8 mouse cellular contexts compared by ENCODE assay signal in the genomic region with DNA sequence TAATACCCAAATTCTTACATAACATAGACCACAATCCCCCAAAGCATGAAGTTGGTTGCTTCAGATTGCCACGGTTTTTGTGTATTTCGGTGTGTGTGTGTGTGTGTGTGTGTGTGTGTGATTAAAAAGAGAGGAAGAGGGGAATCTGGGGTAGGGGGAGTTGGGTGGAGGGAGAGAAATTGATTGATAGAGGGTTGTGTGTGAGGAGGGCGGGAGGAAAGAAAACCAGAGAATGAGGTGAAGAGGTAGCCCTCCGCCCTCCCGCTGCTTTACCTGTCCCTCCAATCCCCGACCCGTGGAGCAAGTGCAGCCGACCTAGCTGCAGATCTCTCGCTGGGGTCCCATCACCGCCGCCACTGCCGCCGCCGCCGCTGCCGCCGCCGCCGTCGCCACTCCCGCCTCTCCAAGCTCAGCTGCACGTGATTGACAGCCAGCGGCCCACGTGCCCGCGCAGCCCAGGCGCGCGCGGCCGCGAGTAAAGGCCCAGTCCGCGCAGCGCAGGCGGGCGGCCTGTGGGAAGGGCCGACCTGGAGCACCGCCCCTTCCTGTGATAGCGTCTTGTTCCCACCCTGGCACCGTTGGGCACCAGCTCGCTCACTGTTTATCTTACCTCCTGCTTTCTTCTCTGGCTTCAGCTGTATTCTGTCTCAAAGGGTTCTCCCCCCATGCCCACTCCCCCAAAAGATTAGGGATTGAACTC. TPM values are rescaled to one million over a fixed set of nuclear protein-coding genes. Genes with fewer than 3 reads are reported as not detected.
A peak's percentile ranks its signal among the peaks of the same experiment; 100 is the strongest.
DNase-seq lines count a peak whose midpoint lies in the region; ATAC-seq and TF ChIP-seq lines count a peak whose summit lies in the region.

No protein-coding gene starts in this region.

- H3K4me1 ChIP-seq in heart, embryonic 10.5 days, result peaks cover 13% of the 10 kb centered on the region
- no peaks in the 10 kb centered on the region for H3K4me1 ChIP-seq in heart, adult 2 months (ENCODE audit: control insufficient read depth, insufficient read depth, low read length)
- H3K4me1 ChIP-seq in embryonic facial prominence, embryonic 11.5 days (ENCODE audit: control insufficient read depth, insufficient read depth, low read length), result no peaks in the 10 kb centered on the region
- no peaks in the 10 kb centered on the region for H3K4me1 ChIP-seq in hindbrain, postnatal 0 days (ENCODE audit: insufficient read depth, low read length)
- peaks cover 8% of the 10 kb centered on the region for H3K4me1 ChIP-seq in limb, embryonic 15.5 days

- no peaks in the 10 kb centered on the region for H3K9me3 ChIP-seq in heart, embryonic 10.5 days
- H3K9me3 ChIP-seq in embryonic facial prominence, embryonic 11.5 days (replicated peaks; ENCODE audit: control insufficient read depth, low read length), result no peaks in the 10 kb centered on the region
- H3K9me3 ChIP-seq in hindbrain, postnatal 0 days (ENCODE audit: low read length), result no peaks in the 10 kb centered on the region
- H3K9me3 ChIP-seq in limb, embryonic 15.5 days, result no peaks in the 10 kb centered on the region

- TF ChIP-seq CTCF in heart, adult 2 months (IDR thresholded peaks at IDR 0.05), result no peak
- TF ChIP-seq CTCF in hindbrain, postnatal 0 days (IDR thresholded peaks at IDR 0.05; ENCODE audit: low read depth), result no peak

- whole genome bisulfite sequencing in heart, embryonic 10.5 days, result 2% methylated on average over 42 of the region's 42 CpGs
- 3% methylated on average over 42 of the region's 42 CpGs for WGBS in heart, adult 2 months
- 3% methylated on average over 34 of the region's 42 CpGs for WGBS in embryonic facial prominence, embryonic 11.5 days
- 1% methylated on average over 42 of the region's 42 CpGs for WGBS in hindbrain, postnatal 0 days
- 2% methylated on average over 42 of the region's 42 CpGs for WGBS in limb, embryonic 15.5 days

- intact Hi-C loops in heart, adult 2 months (cut with DNase I), result no loop called here

- TF ChIP-seq EP300 in heart, adult 2 months (IDR thresholded peaks at IDR 0.05; ENCODE audit: insufficient read depth, low read depth, low read length), result no peak

- no peaks in the 10 kb centered on the region for H3K36me3 ChIP-seq in heart, embryonic 10.5 days
- no peaks in the 10 kb centered on the region for H3K36me3 ChIP-seq in heart, adult 2 months (ENCODE audit: control insufficient read depth, insufficient read depth, low read length)
- no peaks in the 10 kb centered on the region for H3K36me3 ChIP-seq in embryonic facial prominence, embryonic 11.5 days (replicated peaks; ENCODE audit: control insufficient read depth, insufficient read depth, low read depth, low read length)
- H3K36me3 ChIP-seq in hindbrain, postnatal 0 days (ENCODE audit: insufficient read depth, low read length), result no peaks in the 10 kb centered on the region
- no peaks in the 10 kb centered on the region for H3K36me3 ChIP-seq in limb, embryonic 15.5 days

- H3K4me2 ChIP-seq in embryonic facial prominence, embryonic 11.5 days (ENCODE audit: low read depth, low read length), result peak overlapping the region; percentile 71
- H3K4me2 ChIP-seq in hindbrain, postnatal 0 days (ENCODE audit: low read depth, low read length), result peak overlapping the region; percentile 63
- H3K4me2 ChIP-seq in limb, embryonic 15.5 days, result peak overlapping the region; percentile 84

- H3K27me3 ChIP-seq in heart, embryonic 10.5 days (ENCODE audit: insufficient read depth, poor library complexity, severe bottlenecking), result no peaks in the 10 kb centered on the region
- H3K27me3 ChIP-seq in heart, adult 2 months (ENCODE audit: control insufficient read depth, insufficient read depth, low read length), result no peaks in the 10 kb centered on the region; the same call in 1 of the 2 replicates
- no peaks in the 10 kb centered on the region for H3K27me3 ChIP-seq in embryonic facial prominence, embryonic 11.5 days (ENCODE audit: control insufficient read depth, insufficient read depth, low read length)
- H3K27me3 ChIP-seq in hindbrain, postnatal 0 days (ENCODE audit: insufficient read depth, low read length), result no peaks in the 10 kb centered on the region
- H3K27me3 ChIP-seq in limb, embryonic 15.5 days, result 0 out of 2 replicates have a peak, but pooled peaks cover 5% of the 10 kb centered on the region

- peak overlapping the region; percentile 60 for H3K4me3 ChIP-seq in heart, embryonic 10.5 days
- H3K4me3 ChIP-seq in heart, adult 2 months, result no peak overlapping the region
- H3K4me3 ChIP-seq in embryonic facial prominence, embryonic 11.5 days (ENCODE audit: low read depth, low read length), result peak overlapping the region; percentile 32
- H3K4me3 ChIP-seq in hindbrain, postnatal 0 days (ENCODE audit: low read length), result peak overlapping the region; percentile 50
- peak overlapping the region; percentile 36 for H3K4me3 ChIP-seq in limb, embryonic 15.5 days

- peak; percentile 83 for DNase-seq in heart, embryonic 10.5 days (ENCODE audit: low spot score)
- DNase-seq in heart, adult 2 months, result no peak
- DNase-seq in adrenal gland, postnatal 14 days, result peak; percentile 41
- DNase-seq in embryonic facial prominence, embryonic 11.5 days (ENCODE audit: low spot score), result peak; percentile 85
- peak; percentile 91 for DNase-seq in hindbrain, postnatal 0 days (ENCODE audit: low spot score)
- DNase-seq in retina, postnatal 1 day, result peak; percentile 90

- TF ChIP-seq POLR2A in heart, adult 2 months (IDR thresholded peaks at IDR 0.05; ENCODE audit: insufficient read depth, low read depth, low read length), result no peak

- no peak overlapping the region for H3K9ac ChIP-seq in heart, adult 2 months (ENCODE audit: low read depth, low read length)
- peak overlapping the region; percentile 25; the same call in 1 of the 2 replicates for H3K9ac ChIP-seq in embryonic facial prominence, embryonic 11.5 days (replicated peaks; ENCODE audit: low read length)
- peak overlapping the region; percentile 44 for H3K9ac ChIP-seq in hindbrain, postnatal 0 days (replicated peaks; ENCODE audit: low read length)
- no peak overlapping the region for H3K9ac ChIP-seq in limb, embryonic 15.5 days

- ATAC-seq in embryonic facial prominence, embryonic 11.5 days (replicated peaks; ENCODE audit: insufficient number of reproducible peaks, low FRiP score, low TSS enrichment, low read depth), result peak; percentile 96
- peak; percentile 96 for ATAC-seq in hindbrain, postnatal 0 days
- peak; percentile 58; the same call in 1 of the 2 replicates for ATAC-seq in limb, embryonic 15.5 days (ENCODE audit: insufficient number of reproducible peaks, low FRiP score, low TSS enrichment, low read depth)
- no peak for ATAC-seq in CD4-positive, CD25-positive, alpha-beta regulatory T cell, adult 4 months

- no peak overlapping the region for H3K27ac ChIP-seq in heart, embryonic 10.5 days
- H3K27ac ChIP-seq in heart, adult 2 months, result no peak overlapping the region
- no peak overlapping the region for H3K27ac ChIP-seq in embryonic facial prominence, embryonic 11.5 days (replicated peaks; ENCODE audit: low read depth, low read length)
- H3K27ac ChIP-seq in hindbrain, postnatal 0 days, result peak overlapping the region; percentile 45; the same call in 1 of the 2 replicates
- H3K27ac ChIP-seq in limb, embryonic 15.5 days, result no peak overlapping the region

- no peaks in the 10 kb centered on the region for H3K79me2 ChIP-seq in heart, adult 2 months (replicated peaks; ENCODE audit: control insufficient read depth, insufficient read depth, low read length)

RNA-seq across cellular contexts. Expression of a gene that starts 0.6 kb away (rescaled TPM):
- 0.26 and 0.64 TPM in 2 replicates for polyA plus RNA-seq in heart, embryonic 10.5 days (2016; fragmentation: Nextera tagmentation; extraction: Ambion mirVana)
- total RNA-seq in heart, adult 2 months (2021), result under 1 TPM in 1 of 2 experiments, not detected in 1; 0.34 TPM
- polyA plus RNA-seq in heart, adult 2 months (2012; rRNA removed), result 0.21 and 1.1 TPM in 2 replicates
- total RNA-seq in adrenal gland, postnatal 14 days (2021), result 3.7 and 4.8 TPM in 2 replicates
- polyA plus RNA-seq in embryonic facial prominence, embryonic 11.5 days (2014; fragmentation: Nextera tagmentation; extraction: Ambion mirVana), result 7.2 and 8.0 TPM in 2 replicates
- total RNA-seq in hindbrain, postnatal 0 days (2014; rRNA removed), result 22.0 and 26.2 TPM in 2 replicates
- 75.5 and 75.7 TPM in 2 replicates for polyA plus RNA-seq in hindbrain, postnatal 0 days (2015; fragmentation: Nextera tagmentation; extraction: Ambion mirVana)
- 0.42 and 0.43 TPM in 2 replicates for polyA plus RNA-seq in limb, embryonic 15.5 days (2015; fragmentation: Nextera tagmentation; extraction: Ambion mirVana)
- polyA plus RNA-seq in CD4-positive, CD25-positive, alpha-beta regulatory T cell, adult 4 months (2017; shearing (Covaris generic)), result not detected

Comparison
In these comparisons a context has a peak if more than half of its experiments do, and no peak if none do; other contexts are left out.
1. DNase-seq: peak in heart, embryonic 10.5 days (single experiment), adrenal gland, postnatal 14 days (single experiment), embryonic facial prominence, embryonic 11.5 days (single experiment), hindbrain, postnatal 0 days (single experiment) and retina, postnatal 1 day (single experiment); none in heart, adult 2 months (0 of 2).
2. H3K9ac ChIP-seq: peak in embryonic facial prominence, embryonic 11.5 days (single experiment) and hindbrain, postnatal 0 days (single experiment); none in heart, adult 2 months (single experiment) and limb, embryonic 15.5 days (single experiment).
3. Peak in every context shown above with its lines, with median percentiles within 50 percentile points of each other: H3K4me2 ChIP-seq.